Mouse (Mus musculus) spleen, postnatal 14 days (tissue): ENCODE data around the gene Ccng1.
"Not testable (repeated sequence)": the region's sequence is repeated elsewhere in the genome, so short reads cannot be mapped to it uniquely, and the experiment has no call there.

Experiments
- DNase-seq, 2 experiments: peaks; one replicate each; pipeline ENCODE4 v3.0.0; 2021 to 2022; ENCODE audit warnings: low spot score in 2 of 2

The Ccng1 gene

GRCm38 (mm10) chr11:40718324-40718723 is 36.8 kb downstream of the Ccng1 start:
- no peak for DNase-seq

GRCm38 (mm10) chr11:40715524-40715923 is 39.6 kb downstream of the Ccng1 start:
- DNase-seq: no peak

- DNase-seq: no peak
Observed at GRCm38 (mm10) chr11:40713858-40714257, 41.3 kb downstream of the Ccng1 start.

GRCm38 (mm10) chr11:40709899-40710298 is 45.2 kb downstream of the Ccng1 start:
- not testable (repeated sequence) for DNase-seq
